Mouse (Mus musculus) embryonic fibroblast, embryonic 13.5 days (primary cell): Measurements from ENCODE around the gene Gpr183.

Experiments
- CTCF ChIP-seq: IDR thresholded peaks from 2 replicates; pipeline ENCODE4 v1.5.1; 2011; ENCODE audit warnings: mild to moderate bottlenecking, control low read depth, low read length, moderate library complexity, borderline replicate concordance; ENCODE audit not compliant: insufficient read depth
- POLR2A ChIP-seq: IDR thresholded peaks from 2 replicates; pipeline ENCODE4 v1.6.1; 2011; ENCODE audit warnings: low read depth, mild to moderate bottlenecking, control low read depth, low read length, moderate library complexity

DNA sequence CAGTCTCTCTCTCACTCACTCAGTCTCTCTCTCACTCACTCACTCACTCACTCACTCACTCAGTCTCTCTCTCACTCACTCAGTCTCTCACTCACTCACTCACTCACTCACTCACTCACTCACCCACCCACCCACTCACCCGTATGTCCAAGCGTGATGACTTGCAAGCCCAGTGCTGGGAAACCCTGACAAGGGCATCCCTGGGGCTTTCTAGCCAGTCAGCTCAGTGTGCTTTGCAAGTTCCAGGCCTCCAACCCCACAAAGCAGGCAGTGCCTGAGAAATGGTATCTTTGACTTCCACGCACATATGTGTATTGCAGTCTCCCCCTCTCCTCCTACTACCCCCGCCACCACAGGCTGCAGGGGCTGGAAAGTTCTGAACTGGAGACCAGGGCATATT lies 43.0 kb downstream of the Gpr183 start:
- TF ChIP-seq CTCF (no peak), POLR2A (no peak)
